2 mouse cellular contexts compared by ENCODE assay signal in genomic region chr17:6696521-6696920, GRCm38 (mm10). TPM values are rescaled to one million over a fixed set of nuclear protein-coding genes. Genes with fewer than 3 reads are reported as not detected.
"Had no signal": no experiment of that assay in that cellular context is flagged by ENCODE, and none has a peak within 500 bp of the region (broad histone marks: within the 10 kb centered on the region; RNA-seq: fewer than 3 reads in every experiment).

No protein-coding gene starts in this region.

RNA-seq across cellular contexts. Expression of gene Sytl3, which starts 37.6 kb away (rescaled TPM):
- polyA plus RNA-seq: liver, embryonic 11.5 days; midbrain, embryonic 12.5 days had no signal
